Mouse (Mus musculus): Measurements from ENCODE around the gene Gle1. TPM values are rescaled to one million over a fixed set of nuclear protein-coding genes. Genes with fewer than 3 reads are reported as not detected.

Gene Gle1
- polyA plus RNA-seq (2012; ENCODE audit: low replicate concordance), result 27.0 and 55.6 TPM in 2 replicates

DNA sequence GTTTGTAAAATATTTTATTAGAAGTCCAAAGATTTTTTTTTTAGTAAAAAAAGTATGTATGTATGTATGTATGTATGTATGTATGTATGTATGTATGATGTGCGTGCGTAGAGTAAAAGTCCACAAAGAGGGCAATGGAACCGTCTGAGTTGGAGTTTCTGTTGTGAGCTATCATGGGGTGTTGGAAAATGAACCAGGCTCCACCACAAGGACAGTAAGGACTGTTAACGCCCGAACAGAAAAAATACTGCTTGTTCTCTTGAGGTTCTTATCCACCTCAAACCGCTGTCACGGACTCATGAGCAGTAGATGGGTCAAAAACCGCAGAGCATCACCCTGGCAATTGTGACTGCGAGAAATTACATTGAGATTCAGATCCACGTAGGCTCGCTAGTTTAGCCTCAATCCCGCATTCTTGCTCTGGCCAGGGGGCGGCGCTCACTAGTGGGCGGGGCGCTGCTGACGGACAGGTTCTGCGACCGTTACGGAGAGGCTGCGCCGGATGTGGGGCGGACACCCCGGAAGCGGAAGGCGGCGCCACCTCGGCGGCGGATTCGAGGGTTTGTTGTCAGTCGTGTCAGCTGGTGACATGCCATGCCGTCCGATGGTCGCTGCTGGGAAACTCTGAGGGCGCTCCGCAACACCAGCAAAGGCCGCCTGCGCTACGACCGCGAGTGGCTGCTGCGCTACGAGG, at the start of gene Gle1:
Gle1 (plus strand) TSS at position 521 of the 694 bp plus-strand sequence.

GRCm38 (mm10) chr2:29889066-29889944, 45.9 kb upstream of the Gle1 start, which contains the start of gene Odf2:
Gene Odf2 (plus strand): TSS chr2:29889221.

DNA sequence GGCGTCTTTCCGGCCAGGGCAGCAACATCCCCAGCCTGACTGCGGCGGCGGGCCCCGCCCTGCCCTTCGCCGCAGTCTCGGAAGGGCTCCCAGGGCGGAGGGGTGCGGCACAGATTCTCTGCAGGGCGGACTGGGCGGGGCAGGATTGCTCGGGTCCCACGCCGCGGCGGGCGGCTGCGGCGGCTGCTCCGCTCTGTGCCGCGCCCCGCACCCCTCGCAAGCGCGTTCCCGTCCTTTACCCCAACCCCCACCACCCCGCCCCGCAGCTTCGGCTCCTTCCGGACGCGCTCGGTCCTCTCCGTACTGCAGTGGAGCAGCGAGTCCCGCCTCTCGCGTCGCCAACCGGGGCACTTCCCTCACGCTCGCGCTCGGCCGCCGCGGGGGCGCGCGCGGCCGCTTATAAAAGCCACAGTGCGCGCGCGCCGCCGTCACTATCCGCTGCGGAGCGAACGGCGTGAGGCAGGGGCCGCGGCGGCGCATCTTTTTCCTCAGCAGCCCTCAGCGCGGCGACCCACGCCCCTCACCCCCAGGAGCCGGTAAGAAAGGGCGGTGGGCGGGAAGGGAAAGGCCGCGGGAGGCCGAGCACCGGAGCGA, 30.1 kb downstream of the Gle1 start, which contains the start of gene Sptan1:
Sptan1 (plus strand) TSS at position 311 of the 594 bp plus-strand sequence.

Other genes with a start within 250 kb of the Gle1 start
- gene Gm13420, start 183.7 kb upstream of the Gle1 start, polyA plus RNA-seq (2012; ENCODE audit: low replicate concordance), result 0.13 TPM in 1 of 2 replicates, not detected in the other
- not detected in 2 replicates for gene Gm13547, start 176.1 kb upstream of the Gle1 start, polyA plus RNA-seq (2012; ENCODE audit: low replicate concordance)
- gene Coq4, start 147.9 kb upstream of the Gle1 start, polyA plus RNA-seq (2012; ENCODE audit: low replicate concordance), result 37.2 and 63.2 TPM in 2 replicates
- gene Trub2, start 146.9 kb upstream of the Gle1 start, polyA plus RNA-seq (2012; ENCODE audit: low replicate concordance), result 3.4 and 6.7 TPM in 2 replicates
- 15.8 and 19.3 TPM in 2 replicates for gene Slc27a4, start 132.8 kb upstream of the Gle1 start, polyA plus RNA-seq (2012; ENCODE audit: low replicate concordance)
- gene Urm1, start 115.4 kb upstream of the Gle1 start, polyA plus RNA-seq (2012; ENCODE audit: low replicate concordance), result 16.7 and 39.5 TPM in 2 replicates
- gene Cercam, start 66.3 kb upstream of the Gle1 start, polyA plus RNA-seq (2012; ENCODE audit: low replicate concordance), result 3.0 and 15.6 TPM in 2 replicates
- gene Odf2, start 46.2 kb upstream of the Gle1 start, polyA plus RNA-seq (2012; ENCODE audit: low replicate concordance), result 8.3 and 26.5 TPM in 2 replicates
- gene Sptan1, start 30.1 kb downstream of the Gle1 start, polyA plus RNA-seq (2012; ENCODE audit: low replicate concordance), result 85.0 and 89.7 TPM in 2 replicates
- gene Wdr34, start 113.5 kb downstream of the Gle1 start, polyA plus RNA-seq (2012; ENCODE audit: low replicate concordance), result 3.6 and 5.1 TPM in 2 replicates
- 202 and 208 TPM in 2 replicates for gene Set, start 122.0 kb downstream of the Gle1 start, polyA plus RNA-seq (2012; ENCODE audit: low replicate concordance)
- 4.4 and 6.9 TPM in 2 replicates for gene Pkn3, start 142.3 kb downstream of the Gle1 start, polyA plus RNA-seq (2012; ENCODE audit: low replicate concordance)
- 32.1 and 47.9 TPM in 2 replicates for gene Zdhhc12, start 158.2 kb downstream of the Gle1 start, polyA plus RNA-seq (2012; ENCODE audit: low replicate concordance)
- gene Zer1, start 189.2 kb downstream of the Gle1 start, polyA plus RNA-seq (2012; ENCODE audit: low replicate concordance), result 29.0 and 54.9 TPM in 2 replicates
- gene Tbc1d13, start 198.3 kb downstream of the Gle1 start, polyA plus RNA-seq (2012; ENCODE audit: low replicate concordance), result 26.5 and 29.8 TPM in 2 replicates
- gene Endog, start 236.1 kb downstream of the Gle1 start, polyA plus RNA-seq (2012; ENCODE audit: low replicate concordance), result 15.4 and 27.4 TPM in 2 replicates
- gene Spout1, start 243.0 kb downstream of the Gle1 start, polyA plus RNA-seq (2012; ENCODE audit: low replicate concordance), result 17.6 and 20.1 TPM in 2 replicates

Measured in hematopoietic multipotent progenitor cell, adult 10-12 weeks (in vitro differentiated cells).